Mouse (Mus musculus) left cerebral cortex, postnatal 25 days (tissue): Measurements from ENCODE around the gene Hrh2. TPM values are rescaled to one million over a fixed set of nuclear protein-coding genes. Genes with fewer than 3 reads are reported as not detected.

ENCODE experiments used
- DNase-seq, 2 experiments: peaks; one replicate each; pipeline ENCODE4 v3.0.0; 2022; ENCODE audit warnings: low spot score in 2 of 2, mixed read lengths in 1 of 2
- intact Hi-C: fragments of 180-260 bp; cut with DNase I; formaldehyde crosslinking; loops from one replicate; pipeline ENCODE4 v1.15.1; 2025
- total RNA-seq, 2 experiments: library from RNA; stranded (reverse); gene quantifications; 2 replicates each; pipeline ENCODE4 v1.2.3; 2021

The Hrh2 gene
- total RNA-seq, 2 experiments from 2014 or later = 15.3 to 15.7 TPM

- intact Hi-C loops = no loop called here
- DNase-seq = no peak
These were observed 18.0 kb upstream of the Hrh2 start for GRCm38 (mm10) chr13:54173941-54174340.

GRCm38 (mm10) chr13:54174703-54175102, 17.2 kb upstream of the Hrh2 start:
- intact Hi-C loops = no loop called here
- no peak for DNase-seq

- intact Hi-C loops = no loop called here
- peak in 1 of 2 experiments; percentile 83 for DNase-seq
These were observed 16.5 kb upstream of the Hrh2 start for GRCm38 (mm10) chr13:54175426-54175825.

- no peak for DNase-seq
- intact Hi-C loops = no loop called here
These were observed 15.4 kb upstream of the Hrh2 start for GRCm38 (mm10) chr13:54176406-54177020.

- no peak for DNase-seq
- intact Hi-C loops = no loop called here
These were observed 14.6 kb upstream of the Hrh2 start for GRCm38 (mm10) chr13:54177346-54177745.

- no peak for DNase-seq
- intact Hi-C loops = no loop called here
These were observed 13.3 kb upstream of the Hrh2 start for GRCm38 (mm10) chr13:54178647-54179046.

GRCm38 (mm10) chr13:54179971-54180370, 12.0 kb upstream of the Hrh2 start:
- DNase-seq = no peak

GRCm38 (mm10) chr13:54180461-54180860, 11.5 kb upstream of the Hrh2 start:
- intact Hi-C loops = no loop called here
- no peak for DNase-seq

More at GRCm38 (mm10) chr13:54179971-54180370, 12.0 kb upstream of the Hrh2 start:
- intact Hi-C loops = no loop called here

GRCm38 (mm10) chr13:54181318-54181717, 10.6 kb upstream of the Hrh2 start:
- no peak for DNase-seq
- intact Hi-C loops = no loop called here

- intact Hi-C loops = no loop called here
- DNase-seq = no peak
These were observed 10.0 kb upstream of the Hrh2 start for GRCm38 (mm10) chr13:54181947-54182346.

GRCm38 (mm10) chr13:54186394-54186793, 5.5 kb upstream of the Hrh2 start:
- DNase-seq = no peak
- intact Hi-C loops = no loop called here

GRCm38 (mm10) chr13:54188190-54188706, 3.7 kb upstream of the Hrh2 start:
- intact Hi-C loops = no loop called here
- DNase-seq = no peak

GRCm38 (mm10) chr13:54189896-54190295, 2.0 kb upstream of the Hrh2 start:
- no peak for DNase-seq
- intact Hi-C loops = no loop called here

GRCm38 (mm10) chr13:54191181-54191580, 748 bp upstream of the Hrh2 start:
- DNase-seq = no peak
- intact Hi-C loops = no loop called here

- intact Hi-C loops = no loop called here
- no peak for DNase-seq
These were observed 1.7 kb downstream of the Hrh2 start for GRCm38 (mm10) chr13:54193580-54193979.

GRCm38 (mm10) chr13:54199000-54199399, 7.1 kb downstream of the Hrh2 start:
- intact Hi-C loops = no loop called here
- DNase-seq = no peak

- intact Hi-C loops = loop anchor here (5.0 kb wide), 1 partner anchor 40 kb away; no protein-coding TSS in a partner anchor
- peak in 1 of 2 experiments; percentile 74 for DNase-seq
These were observed 10.5 kb downstream of the Hrh2 start for GRCm38 (mm10) chr13:54202458-54202857.

- intact Hi-C loops = loop anchor here (5.0 kb wide), 1 partner anchor 41 kb away; no protein-coding TSS in a partner anchor
- peak in 1 of 2 experiments; percentile 52 for DNase-seq
These were observed 11.5 kb downstream of the Hrh2 start for GRCm38 (mm10) chr13:54203419-54203818.

- intact Hi-C loops = no loop called here
These were observed 13.3 kb downstream of the Hrh2 start for GRCm38 (mm10) chr13:54205195-54205594.

GRCm38 (mm10) chr13:54206140-54206753, 14.3 kb downstream of the Hrh2 start:
- peak in 1 of 2 experiments; percentile 69 for DNase-seq
- intact Hi-C loops = no loop called here

More at GRCm38 (mm10) chr13:54205195-54205594, 13.3 kb downstream of the Hrh2 start:
- no peak for DNase-seq
